Mouse (Mus musculus) limb, embryonic 11.5 days (tissue): ENCODE measurements around the gene Ifi27. TPM values are rescaled to one million over a fixed set of nuclear protein-coding genes. Genes with fewer than 3 reads are reported as not detected.
"Not testable (repeated sequence)": the region's sequence is repeated elsewhere in the genome, so short reads cannot be mapped to it uniquely, and the experiment has no call there.

Experiments used
- ATAC-seq: fragments of 200-750 bp; cut with Nextera tagmentation; 2 replicates; pipeline ENCODE4 v1.8.0; 2017; ENCODE audit warnings: low read depth; ENCODE audit not compliant: insufficient number of reproducible peaks, low FRiP score, low TSS enrichment
- DNase-seq: peaks from one replicate; pipeline ENCODE4 v3.0.0-alpha.2; 2015; ENCODE audit warnings: low spot score
- H3K27ac ChIP-seq: fragments of 300-500 bp; sonication (generic); replicated peaks from 2 replicates; pipeline ENCODE4 v1.5.1; 2014; ENCODE audit warnings: low read depth, mild to moderate bottlenecking, low read length
- H3K27me3 ChIP-seq: fragments of 300-500 bp; sonication (generic); 2 replicates; pipeline ENCODE4 v1.6.1; 2014; ENCODE audit warnings: mild to moderate bottlenecking, low read length, mixed read lengths; ENCODE audit not compliant: control insufficient read depth, insufficient read depth
- H3K36me3 ChIP-seq: fragments of 300-500 bp; sonication (generic); 2 replicates; pipeline ENCODE4 v1.6.1; 2014; ENCODE audit warnings: mild to moderate bottlenecking, low read length, moderate library complexity, mixed read lengths; ENCODE audit not compliant: control insufficient read depth, insufficient read depth
- H3K4me1 ChIP-seq: fragments of 300-500 bp; sonication (generic); 2 replicates; pipeline ENCODE4 v1.6.1; 2014; ENCODE audit warnings: low read length, mixed read lengths; ENCODE audit not compliant: control insufficient read depth, insufficient read depth
- H3K4me2 ChIP-seq: fragments of 300-500 bp; sonication (generic); 2 replicates; pipeline ENCODE4 v1.6.1; 2014; ENCODE audit warnings: low read depth, mild to moderate bottlenecking, moderate library complexity; ENCODE audit not compliant: severe bottlenecking
- H3K4me3 ChIP-seq: fragments of 300-500 bp; sonication (generic); 2 replicates; pipeline ENCODE4 v1.5.1; 2014; ENCODE audit warnings: low read depth, low read length
- H3K9ac ChIP-seq: fragments of 300-500 bp; sonication (generic); 2 replicates; pipeline ENCODE4 v1.6.1; 2014; ENCODE audit warnings: mild to moderate bottlenecking, low read length
- H3K9me3 ChIP-seq: fragments of 300-500 bp; sonication (generic); 2 replicates; pipeline ENCODE4 v1.6.1; 2016; ENCODE audit warnings: low read length; ENCODE audit not compliant: control insufficient read depth
- WGBS: fragments of 180-500 bp; shearing (Covaris S2); extraction: QIAGEN DNeasy Blood & Tissue Kit; methylation state at CpG from one replicate; pipeline ENCODE4 v1.1.7; 2014; 5-methylcytosine and 5-hydroxymethylcytosine counted together
- polyA plus RNA-seq: library from polyadenylated mRNA; unstranded; fragments of >200 nt; fragmentation: Nextera tagmentation; extraction: Ambion mirVana; gene quantifications from 2 replicates; pipeline ENCODE4 v1.2.1, GENCODE M21; 2014

The Ifi27 gene
- polyA plus RNA-seq, 1 experiment from 2014 or later, result 1.2 TPM

DNA sequence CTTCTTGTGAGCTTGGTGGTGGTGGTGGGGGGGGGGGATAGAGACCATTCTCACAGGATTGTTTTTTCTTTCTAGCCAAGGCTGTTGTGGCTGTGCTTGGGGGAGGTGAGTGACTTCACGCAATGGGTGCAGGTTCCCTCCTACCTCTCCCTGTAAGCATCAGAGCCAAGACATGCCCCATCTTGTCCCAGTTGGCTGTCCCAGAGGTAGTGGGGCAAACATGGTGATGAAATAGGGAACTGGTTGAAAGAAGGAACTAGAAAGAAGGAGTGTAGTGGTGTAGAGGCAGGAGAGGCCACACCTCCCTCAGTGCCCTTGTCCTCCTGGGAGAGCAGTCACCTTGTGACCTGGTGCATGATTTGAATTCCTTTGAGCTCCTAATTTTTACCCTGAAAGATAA is 3.6 kb downstream of the Ifi27 start:
- Histone ChIP-seq H3K4me2 (no peak overlapping the region), H3K9me3 (no peaks in the 10 kb centered on the region), H3K9ac (no peak overlapping the region), H3K4me3 (no peak overlapping the region), H3K27ac (no peak overlapping the region), H3K36me3 (no peaks in the 10 kb centered on the region), H3K4me1 (no peaks in the 10 kb centered on the region), H3K27me3 (no peaks in the 10 kb centered on the region)
- WGBS, result 88% methylated on average over 1 of the region's 1 CpGs
- DNase-seq (no peak), ATAC-seq (no peak)

DNA sequence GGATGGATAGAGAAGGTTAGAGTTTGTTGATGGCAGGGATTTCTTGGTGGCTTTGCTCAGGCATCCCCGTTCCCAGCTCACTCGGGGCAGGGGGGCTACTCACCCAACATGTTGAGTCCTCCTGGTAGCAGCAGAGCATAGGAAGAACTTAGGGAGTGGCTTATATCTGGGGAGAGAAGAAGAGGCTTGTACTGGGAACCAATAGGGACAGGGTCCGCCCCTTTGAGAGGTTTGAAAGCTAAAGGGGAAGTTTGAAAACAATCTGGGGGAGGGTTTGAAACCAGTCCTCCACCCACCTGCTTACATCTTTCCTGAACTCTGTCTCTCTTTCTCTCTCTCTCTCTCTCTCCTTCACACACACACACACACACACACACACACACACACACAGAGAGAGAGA is 9.5 kb downstream of the Ifi27 start, which contains the start of gene Ifi27l2a:
Gene Ifi27l2a (minus strand): TSS at position 157 of the 400 bp plus-strand sequence.
- WGBS, result 52% methylated on average over 3 of the region's 3 CpGs
- Histone ChIP-seq H3K4me2 (no peak within 1 kb of the TSS), H3K4me1 (no peaks in the 10 kb centered on the region), H3K4me3 (no peak within 1 kb of the TSS), H3K27ac (no peak within 1 kb of the TSS), H3K9ac (no peak within 1 kb of the TSS), H3K27me3 (no peaks in the 10 kb centered on the region), H3K9me3 (no peaks in the 10 kb centered on the region), H3K36me3 (no peaks in the 10 kb centered on the region)
- DNase-seq, result no peak
- no peak for ATAC-seq

GRCm38 (mm10) chr12:103444261-103444660 is 10.2 kb downstream of the Ifi27 start:
- H3K4me2 ChIP-seq, H3K9ac ChIP-seq, ATAC-seq, DNase-seq, H3K4me3 ChIP-seq, H3K9me3 ChIP-seq, H3K27me3 ChIP-seq, H3K36me3 ChIP-seq, H3K27ac ChIP-seq, H3K4me1 ChIP-seq: not testable (repeated sequence)
- WGBS, result 34% methylated on average over 6 of the region's 7 CpGs

GRCm38 (mm10) chr12:103445060-103445459 is 11.0 kb downstream of the Ifi27 start:
- Histone ChIP-seq H3K27ac (no peak overlapping the region), H3K36me3 (no peaks in the 10 kb centered on the region), H3K27me3 (no peaks in the 10 kb centered on the region), H3K4me1 (no peaks in the 10 kb centered on the region), H3K9me3 (no peaks in the 10 kb centered on the region), H3K4me2 (no peak overlapping the region), H3K4me3 (no peak overlapping the region), H3K9ac (no peak overlapping the region)
- 88% methylated on average over 3 of the region's 3 CpGs for WGBS
- ATAC-seq, result no peak
- no peak for DNase-seq

DNA sequence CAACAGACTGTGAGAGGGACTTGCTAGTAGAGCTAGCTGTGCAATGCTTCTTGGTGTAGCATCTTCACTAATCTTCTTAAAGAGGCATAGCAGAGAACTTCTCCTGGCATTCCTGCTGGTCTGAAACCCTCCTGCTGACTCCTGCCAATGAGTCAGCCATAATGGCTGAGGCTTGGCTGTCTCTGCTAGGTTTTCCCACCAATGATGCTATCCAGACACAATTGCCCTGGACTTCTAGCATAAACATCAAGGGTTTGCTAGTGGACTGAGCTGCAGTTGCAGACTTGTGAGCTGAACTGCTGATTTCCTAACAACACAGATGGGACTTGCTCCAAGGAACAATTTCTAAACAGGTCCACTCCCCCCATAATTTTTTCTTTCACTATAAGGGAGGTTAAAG is 19.4 kb downstream of the Ifi27 start:
- H3K9me3 ChIP-seq, result no peaks in the 10 kb centered on the region
- no peaks in the 10 kb centered on the region for H3K27me3 ChIP-seq
- no peak overlapping the region for H3K4me2 ChIP-seq
- no peak overlapping the region for H3K4me3 ChIP-seq
- no peaks in the 10 kb centered on the region for H3K36me3 ChIP-seq
- H3K4me1 ChIP-seq, result no peaks in the 10 kb centered on the region
- H3K9ac ChIP-seq, result no peak overlapping the region
- no peak overlapping the region for H3K27ac ChIP-seq
- no peak for ATAC-seq
- DNase-seq, result no peak

- not testable (repeated sequence) for H3K4me3 ChIP-seq, H3K4me1 ChIP-seq, H3K9me3 ChIP-seq, DNase-seq, H3K27ac ChIP-seq, H3K9ac ChIP-seq, ATAC-seq, H3K27me3 ChIP-seq, H3K4me2 ChIP-seq, H3K36me3 ChIP-seq
- no CpG with 5 or more reads among the region's 1 CpGs for WGBS
Measured at GRCm38 (mm10) chr12:103456727-103457126, 22.7 kb downstream of the Ifi27 start.

DNA sequence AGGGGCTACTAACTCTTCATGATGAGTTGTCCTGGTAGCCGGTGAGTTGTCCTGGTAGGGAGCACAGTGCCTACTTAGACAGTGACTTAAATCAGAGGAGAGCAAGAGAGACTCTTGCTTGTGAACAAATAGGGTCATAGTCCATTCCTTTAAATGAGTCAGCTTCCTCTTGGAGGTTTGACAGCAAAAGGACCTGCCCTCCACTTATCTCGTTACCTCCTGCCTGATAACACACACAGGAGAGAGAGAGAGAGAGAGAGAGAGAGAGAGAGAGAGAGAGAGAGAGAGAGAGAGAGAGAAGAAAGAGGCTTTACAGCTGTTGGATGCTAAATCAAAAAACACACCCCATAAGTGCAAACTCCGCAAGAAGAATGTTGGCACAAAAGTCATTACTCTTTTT is 23.1 kb downstream of the Ifi27 start, which contains the start of gene Ifi27l2b:
Gene Ifi27l2b (minus strand): TSS at position 84 of the 400 bp plus-strand sequence.
- 68% methylated on average over 3 of the region's 3 CpGs for WGBS
- no peak for ATAC-seq

GRCm38 (mm10) chr12:103474481-103474880 is 40.5 kb downstream of the Ifi27 start:
- DNase-seq (no peak), ATAC-seq (no peak)
- Histone ChIP-seq H3K27ac (no peak overlapping the region), H3K4me1 (no peaks in the 10 kb centered on the region), H3K27me3 (no peaks in the 10 kb centered on the region), H3K4me2 (no peak overlapping the region), H3K9ac (no peak overlapping the region), H3K4me3 (no peak overlapping the region), H3K9me3 (no peaks in the 10 kb centered on the region), H3K36me3 (no peaks in the 10 kb centered on the region)
- 45% methylated on average over 2 of the region's 2 CpGs for WGBS

More for the DNA sequence above, 23.1 kb downstream of the Ifi27 start, which contains the start of gene Ifi27l2b:
- Histone ChIP-seq H3K4me3 (no peak within 1 kb of the TSS), H3K9me3 (no peaks in the 10 kb centered on the region), H3K27me3 (no peaks in the 10 kb centered on the region), H3K27ac (no peak within 1 kb of the TSS), H3K9ac (no peak within 1 kb of the TSS), H3K4me2 (no peak within 1 kb of the TSS), H3K36me3 (no peaks in the 10 kb centered on the region), H3K4me1 (no peaks in the 10 kb centered on the region)
- DNase-seq, result no peak

- DNase-seq (no peak), ATAC-seq (no peak)
- Histone ChIP-seq H3K27me3 (no peaks in the 10 kb centered on the region), H3K36me3 (no peaks in the 10 kb centered on the region), H3K4me2 (no peak overlapping the region), H3K4me3 (no peak overlapping the region), H3K9ac (no peak overlapping the region), H3K9me3 (no peaks in the 10 kb centered on the region), H3K4me1 (no peaks in the 10 kb centered on the region), H3K27ac (no peak overlapping the region)
- 70% methylated on average over 1 of the region's 1 CpGs for WGBS
Measured at GRCm38 (mm10) chr12:103476779-103477389, 42.9 kb downstream of the Ifi27 start.
